In the genomic region with DNA sequence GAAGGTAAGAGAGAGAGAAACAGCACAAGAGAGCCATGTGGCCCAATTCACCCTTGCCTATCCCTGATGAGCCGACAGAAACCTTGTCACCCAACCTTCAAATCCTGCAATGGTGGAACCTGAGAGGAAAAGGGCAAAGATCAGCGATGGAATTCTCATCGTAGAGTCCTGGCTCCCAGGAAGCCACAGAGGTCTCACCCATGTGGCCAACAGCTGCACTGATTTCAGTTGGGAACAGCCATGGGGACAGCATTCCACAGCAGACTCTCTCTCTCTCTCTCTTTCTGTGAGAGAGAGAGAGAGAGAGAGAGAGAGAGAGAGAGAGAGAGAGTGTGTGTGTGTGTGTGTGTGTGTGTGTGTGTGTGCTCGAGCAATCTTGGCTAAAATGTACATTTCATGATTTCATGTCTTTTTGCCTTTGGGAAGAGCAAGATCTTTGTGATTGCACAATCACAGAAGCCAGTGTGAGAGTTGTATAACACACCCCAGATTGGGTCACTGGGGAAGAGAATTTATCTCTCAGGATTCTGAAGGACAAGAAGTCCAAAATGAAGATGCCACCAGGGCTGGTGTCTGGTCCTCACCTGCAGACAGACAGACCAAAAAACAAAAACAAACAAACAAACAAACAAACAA, we compare ENCODE assay signal across 39 mouse cellular contexts. TPM values are rescaled to one million over a fixed set of nuclear protein-coding genes. Genes with fewer than 3 reads are reported as not detected.
"Had no signal": no experiment of that assay in that cellular context is flagged by ENCODE, and none has a peak within 500 bp of the region (broad histone marks: within the 10 kb centered on the region; RNA-seq: fewer than 3 reads in every experiment).

No protein-coding gene starts in this region.

- H3K4me2 ChIP-seq: heart, embryonic 11.5 days; heart, embryonic 13.5 days; heart, embryonic 15.5 days; hindbrain, embryonic 13.5 days; hindbrain, embryonic 15.5 days; intestine, embryonic 15.5 days; limb, embryonic 13.5 days; limb, embryonic 15.5 days; liver, embryonic 12.5 days had no signal

- H3K27me3 ChIP-seq: hindbrain, embryonic 15.5 days had no signal

- ATAC-seq: inflammation-experienced regulatory T-cells, adult 6 months; intestine, embryonic 15.5 days; intestine, postnatal 0 days; liver, embryonic 12.5 days had no signal

- H3K4me1 ChIP-seq: liver, embryonic 12.5 days had no signal

- H3K4me3 ChIP-seq: heart, adult 2 months; heart, embryonic 13.5 days; heart, embryonic 15.5 days; hindbrain, embryonic 13.5 days; hindbrain, embryonic 15.5 days; intestine, embryonic 15.5 days; layer of hippocampus, adult 2 months; limb, embryonic 13.5 days; limb, embryonic 15.5 days; liver, embryonic 12.5 days had no signal

- DNase-seq: gastrocnemius, postnatal 14 days; gastrocnemius, postnatal 36 days; heart, adult 11 months; heart, adult 2 months; heart, postnatal 14 days; heart, postnatal 36 days; kidney, adult 18-20 months; kidney, adult 8-10 months; kidney, postnatal 10 days; kidney, postnatal 25 days; kidney, postnatal 4 days; left cerebral cortex, postnatal 4 days had no signal

- H3K36me3 ChIP-seq: heart, embryonic 13.5 days; heart, embryonic 15.5 days; hindbrain, embryonic 13.5 days; hindbrain, embryonic 15.5 days; intestine, embryonic 15.5 days; limb, embryonic 13.5 days; limb, embryonic 15.5 days; liver, embryonic 12.5 days had no signal

- H3K27ac ChIP-seq: heart, adult 2 months; heart, embryonic 13.5 days; heart, embryonic 15.5 days; hindbrain, embryonic 13.5 days; hindbrain, embryonic 15.5 days; intestine, embryonic 15.5 days; layer of hippocampus, adult 2 months; limb, embryonic 13.5 days; limb, embryonic 15.5 days; liver, embryonic 12.5 days; liver, embryonic 14.5 days had no signal

- H3K9ac ChIP-seq: heart, embryonic 13.5 days; heart, embryonic 15.5 days; hindbrain, embryonic 13.5 days; hindbrain, embryonic 15.5 days; intestine, embryonic 15.5 days; limb, embryonic 13.5 days; limb, embryonic 15.5 days; liver, embryonic 12.5 days; liver, embryonic 14.5 days had no signal

- H3K9me3 ChIP-seq: heart, embryonic 13.5 days; heart, embryonic 15.5 days; hindbrain, embryonic 13.5 days; hindbrain, embryonic 15.5 days; intestine, embryonic 15.5 days; limb, embryonic 13.5 days; limb, embryonic 15.5 days; liver, embryonic 12.5 days had no signal

RNA-seq across cellular contexts. Expression of gene Enpp7, which starts 13.6 kb away (rescaled TPM):
- total RNA-seq: gastrocnemius, adult 18-20 months; gastrocnemius, adult 8-10 months; gastrocnemius, postnatal 14 days; gastrocnemius, postnatal 36 days; heart, adult 2 months; heart, postnatal 14 days; heart, postnatal 36 days; hematopoietic stem cell, adult 5-6 weeks; layer of hippocampus, adult 2 months; layer of hippocampus, postnatal 10 days; layer of hippocampus, postnatal 25 days; left cerebral cortex, adult 8-10 months; left cerebral cortex, postnatal 10 days; left cerebral cortex, postnatal 25 days; left cerebral cortex, postnatal 4 days; liver, adult 2 months had no signal
- polyA plus RNA-seq: heart, adult 2 months; heart, embryonic 11.5 days; heart, embryonic 13.5 days; heart, embryonic 15.5 days; heart, postnatal 0 days; hindbrain, embryonic 11.5 days; hindbrain, embryonic 13.5 days; hindbrain, embryonic 15.5 days; inflammation-experienced regulatory T-cells, adult 6 months; kidney, embryonic 14.5 days; kidney, embryonic 16.5 days; limb, embryonic 11.5 days; limb, embryonic 13.5 days; limb, embryonic 15.5 days; liver, adult 2 months; liver, embryonic 12.5 days; liver, embryonic 14.5 days had no signal
